Mouse (Mus musculus) neural tube, embryonic 10.5 days (tissue): ENCODE data around the gene Ybx1.
A peak's percentile ranks its signal among the peaks of the same experiment; 100 is the strongest.
"Not testable (repeated sequence)": the region's sequence is repeated elsewhere in the genome, so short reads cannot be mapped to it uniquely, and the experiment has no call there.

ENCODE experiments used
- DNase-seq: peaks from one replicate; pipeline ENCODE4 v3.0.0-alpha.2; 2017; ENCODE audit warnings: low spot score; ENCODE audit errors: extremely low spot score

The Ybx1 gene

DNA sequence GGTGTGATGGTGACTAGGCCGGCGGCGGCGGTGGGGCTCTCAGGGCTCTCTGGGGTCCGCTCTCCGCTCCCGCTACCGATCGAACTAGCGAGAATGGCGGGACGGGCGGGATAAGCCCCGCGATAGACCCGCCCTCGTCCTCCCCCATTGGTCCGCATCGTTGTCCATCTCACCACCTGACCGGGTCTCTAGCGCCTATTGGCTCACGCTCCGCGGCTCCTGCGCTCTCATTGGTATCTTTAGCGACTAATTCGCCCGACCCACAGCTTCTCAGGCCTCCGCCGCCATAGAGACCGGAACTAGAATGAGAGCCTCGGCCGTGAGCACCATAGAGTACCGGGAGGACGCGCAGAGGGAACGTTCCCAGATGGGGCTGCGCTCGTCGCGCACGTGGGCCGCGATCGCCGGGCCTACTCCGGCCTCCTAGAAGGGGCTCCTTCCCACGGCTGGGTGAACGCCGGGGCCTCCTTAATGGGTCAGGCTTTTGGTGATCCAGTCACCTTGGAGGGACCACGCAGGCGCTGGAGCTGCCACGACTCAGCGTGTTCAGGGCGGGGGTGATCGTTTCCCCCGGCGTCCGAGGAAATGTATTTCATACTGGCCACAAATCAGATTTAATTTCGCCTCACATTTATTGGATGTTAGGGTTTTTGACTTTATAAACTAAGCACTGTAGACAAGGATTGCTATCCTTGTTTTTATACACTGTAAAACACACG, at the start of gene Ybx1:
TSS of gene Ybx1 (minus strand) at position 190 of the 719 bp plus-strand sequence.
- DNase-seq, result peak; percentile 95

DNA sequence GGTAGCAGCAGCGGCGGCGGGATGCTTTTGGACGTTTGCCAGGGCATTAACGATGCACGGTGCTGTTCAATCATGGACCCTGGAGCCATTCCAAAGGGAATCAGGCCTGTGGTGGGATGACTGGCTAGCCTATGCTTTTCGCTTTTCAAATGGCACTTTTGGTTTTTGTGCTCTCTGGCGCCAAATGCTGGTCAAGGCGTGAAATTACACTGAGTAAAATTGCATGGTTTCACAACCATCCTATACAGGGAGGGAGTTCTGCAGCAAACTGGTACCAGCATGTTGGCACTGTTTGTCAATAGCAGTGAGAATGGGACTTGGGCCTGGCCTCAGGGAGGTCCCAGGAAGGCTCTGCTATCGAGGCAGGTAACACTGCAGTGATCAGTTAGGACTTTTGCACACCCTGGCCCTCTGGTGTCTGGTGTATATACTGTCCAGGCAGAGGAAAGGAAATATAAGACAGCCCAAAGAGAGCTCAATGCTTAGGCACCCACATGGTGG, 44.5 kb upstream of the Ybx1 start:
- peak; percentile 57 for DNase-seq

DNA sequence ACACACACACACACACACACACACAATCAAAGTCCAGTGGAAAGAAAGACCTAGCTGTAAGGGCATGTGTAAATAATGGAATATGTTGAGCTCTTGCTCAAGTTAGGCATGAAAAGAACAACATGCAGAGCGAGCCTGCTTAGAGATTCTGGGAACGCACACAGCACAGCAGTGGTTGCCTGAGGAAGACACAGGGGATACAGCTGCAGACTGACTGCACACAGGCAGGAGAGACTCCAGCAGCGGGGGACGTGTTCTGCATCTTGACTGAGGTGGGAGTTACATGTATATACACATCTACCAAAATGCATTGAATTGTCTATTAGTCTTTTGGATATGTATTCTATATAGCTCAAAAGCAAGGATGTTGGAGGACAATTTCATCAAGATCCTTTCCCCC, 44.0 kb upstream of the Ybx1 start:
- no peak for DNase-seq

DNA sequence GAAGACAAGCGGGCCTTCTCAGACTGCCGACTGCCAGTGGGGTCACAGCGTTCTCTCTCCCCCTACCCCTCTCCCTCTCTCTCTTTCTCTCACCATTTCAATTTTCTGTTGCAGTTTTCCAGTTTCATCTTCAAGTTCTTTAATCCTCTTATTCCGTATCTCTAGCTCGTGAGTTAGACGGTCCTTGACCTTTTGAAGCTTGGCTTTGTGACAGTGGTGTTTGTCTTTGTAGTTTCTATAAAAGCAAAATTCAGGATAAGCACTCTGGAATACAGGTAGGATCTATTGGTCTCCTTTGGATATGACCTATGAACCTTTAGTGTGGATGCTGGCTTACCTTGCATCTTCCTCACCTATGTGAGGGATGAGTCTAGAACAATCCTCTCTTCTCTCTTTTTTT, 39.1 kb upstream of the Ybx1 start:
- no peak for DNase-seq

DNA sequence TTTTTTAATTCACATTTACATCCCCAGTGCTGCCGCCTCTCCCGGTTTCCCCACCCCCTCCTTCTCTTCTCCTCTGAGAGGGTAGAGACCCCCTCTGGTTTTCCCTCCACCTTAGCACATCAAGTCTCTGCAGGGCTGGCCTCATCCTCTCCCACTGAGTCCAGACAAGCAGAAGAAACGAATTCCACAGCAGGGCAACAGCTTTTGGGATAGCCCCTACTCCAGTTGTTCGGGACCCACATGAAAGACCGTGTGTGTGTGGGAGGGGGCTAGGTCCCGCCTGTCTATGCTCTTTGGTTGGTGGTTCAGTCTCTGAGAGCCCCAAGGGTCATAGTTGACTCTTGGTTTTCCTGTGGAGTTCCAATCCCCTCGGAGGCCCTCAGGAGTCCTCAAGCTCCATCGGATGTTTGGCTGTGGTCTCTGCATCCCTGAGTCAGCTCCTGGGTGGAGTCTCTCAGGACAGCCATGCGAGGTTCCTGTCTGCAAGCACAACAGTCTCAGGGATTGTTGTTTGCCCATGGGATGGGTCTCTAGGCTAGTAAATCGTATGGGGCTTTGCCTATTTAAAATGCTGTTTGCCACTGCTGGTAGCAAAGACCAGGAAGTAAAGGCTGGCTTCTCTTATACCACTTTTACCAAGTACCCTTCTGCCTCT, 26.6 kb upstream of the Ybx1 start:
- DNase-seq, result peak; percentile 22

DNA sequence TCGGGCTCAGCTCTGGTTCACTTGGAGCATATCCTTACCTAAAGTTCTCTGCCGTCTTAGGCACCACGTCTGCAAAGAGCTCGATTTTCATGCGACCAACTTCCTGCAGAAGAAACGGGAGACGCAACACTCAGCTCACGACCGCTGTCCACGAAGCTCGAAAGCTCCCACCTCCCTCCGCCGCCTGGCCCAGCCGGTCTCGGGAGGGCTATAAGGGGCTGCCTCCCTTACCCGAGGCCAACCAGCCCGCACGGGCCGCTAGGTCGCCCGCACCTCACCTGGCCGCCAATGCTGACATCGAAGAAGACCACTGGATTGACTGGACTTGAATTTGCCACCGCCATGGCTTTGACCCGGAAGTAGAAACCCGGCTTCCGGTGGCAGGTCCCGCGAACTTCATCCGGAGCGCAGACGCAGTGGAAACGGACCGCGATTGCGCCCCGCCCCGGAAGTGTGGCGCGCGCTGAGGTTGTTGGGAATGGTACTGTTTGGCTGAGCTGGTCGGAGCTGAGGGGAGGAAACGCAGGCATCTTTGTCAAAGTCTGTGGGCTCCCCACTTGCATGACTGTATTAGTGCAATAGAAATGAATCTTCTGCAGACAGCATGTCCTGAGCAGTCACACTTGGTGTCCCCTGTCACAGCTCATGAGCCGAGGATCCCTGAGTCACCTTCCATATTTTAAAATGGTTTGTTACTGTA, 25.9 kb upstream of the Ybx1 start, which contains the start of gene Ppih:
TSS of gene Ppih (minus strand) at position 416 of the 700 bp plus-strand sequence.
- peak; percentile 96 for DNase-seq

DNA sequence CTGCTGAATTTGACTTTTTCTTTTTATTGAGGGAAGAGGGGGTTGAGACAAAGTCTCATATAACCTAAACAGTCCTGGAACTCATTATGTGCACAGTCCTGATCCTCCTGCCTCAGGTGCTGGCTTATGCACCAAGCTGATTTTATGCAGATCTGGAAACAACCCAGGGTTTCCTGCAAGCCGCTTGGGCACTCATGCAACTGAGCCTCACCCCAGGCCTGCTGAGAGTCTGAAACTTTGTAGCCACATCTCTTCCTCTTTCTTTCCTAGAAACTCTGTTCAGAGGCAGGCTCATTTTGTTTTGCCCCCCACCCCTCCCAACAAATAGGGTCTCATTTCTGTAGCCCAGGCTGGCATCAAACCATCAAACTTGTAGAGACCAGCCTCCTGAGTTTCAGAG, 19.4 kb upstream of the Ybx1 start:
- DNase-seq, result no peak

DNA sequence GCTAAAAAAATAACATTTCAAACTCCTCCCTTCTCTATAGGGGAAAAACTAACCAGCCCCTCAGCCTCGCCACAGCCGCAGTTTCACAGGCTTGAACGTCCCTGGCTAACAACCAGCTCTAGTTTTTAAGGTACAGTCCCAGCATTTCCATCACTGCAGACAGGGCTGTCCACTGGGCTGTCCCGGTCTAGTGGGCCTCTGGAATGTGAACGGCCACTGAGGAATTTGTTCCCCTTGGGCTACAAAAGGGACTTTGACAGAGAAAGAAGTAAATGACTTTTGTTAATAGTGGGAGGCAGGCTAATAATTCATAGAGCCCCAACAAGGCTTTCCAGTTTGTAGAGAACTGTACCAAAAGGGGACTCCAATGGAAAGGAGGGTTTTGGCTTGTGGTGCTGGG, 11.0 kb upstream of the Ybx1 start:
- DNase-seq, result no peak

DNA sequence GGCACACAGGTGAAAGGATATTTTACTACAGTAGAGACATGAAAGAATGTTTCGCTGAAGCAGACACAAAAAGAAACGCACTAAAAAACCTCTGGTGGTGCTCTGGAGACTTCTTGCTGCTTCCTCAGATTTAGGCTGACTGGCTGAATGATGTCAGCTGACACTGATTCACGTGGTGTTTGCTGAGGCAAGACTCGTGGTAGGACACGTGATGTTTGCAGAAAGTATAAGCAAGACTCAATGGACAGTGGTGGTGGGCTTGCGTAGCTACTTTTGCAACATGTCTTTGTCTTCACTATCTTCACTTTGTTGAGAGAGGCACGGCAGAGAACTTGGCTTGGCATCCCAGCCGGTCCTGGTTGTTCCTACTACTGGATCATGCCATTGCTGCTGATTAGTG, 8.9 kb upstream of the Ybx1 start:
- DNase-seq, result no peak

DNA sequence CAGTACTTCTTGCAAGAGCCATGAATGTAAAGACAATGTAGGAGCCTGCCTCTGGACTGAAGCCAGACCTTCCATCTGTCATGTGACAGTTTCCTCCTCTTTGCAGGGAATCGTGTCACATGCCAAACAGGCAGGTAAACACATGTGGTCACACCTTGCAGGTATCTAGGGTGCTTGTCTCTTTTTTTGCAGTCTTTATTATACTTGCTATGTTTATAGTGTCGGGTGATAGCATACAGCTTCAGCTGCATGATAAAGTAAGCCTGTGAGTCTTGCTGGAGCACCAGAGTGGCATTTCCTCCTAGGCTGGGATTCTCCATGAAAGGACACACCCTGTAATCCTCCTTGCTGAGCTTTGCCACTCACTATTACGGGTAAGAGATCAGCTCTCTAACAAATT, 7.4 kb upstream of the Ybx1 start:
- no peak for DNase-seq

DNA sequence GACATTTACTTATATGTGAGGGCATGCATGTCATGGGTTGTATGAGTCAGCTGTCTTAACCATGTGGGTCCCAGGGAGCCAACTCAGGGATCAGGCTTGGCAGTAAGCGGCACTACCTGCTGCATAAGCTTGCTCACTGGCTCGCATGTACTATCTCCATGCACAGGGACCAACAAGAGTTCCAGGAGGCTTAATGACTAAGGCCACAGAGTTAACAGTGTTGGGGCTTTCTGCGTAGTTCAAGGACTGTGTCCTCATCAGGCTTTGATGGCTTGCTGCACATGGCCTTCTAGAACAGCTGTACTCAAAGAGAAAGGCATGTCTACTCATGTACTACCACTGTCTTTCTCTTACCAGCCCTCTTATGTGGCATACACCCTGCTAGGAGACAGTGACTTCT, 6.4 kb upstream of the Ybx1 start:
- DNase-seq, result no peak

DNA sequence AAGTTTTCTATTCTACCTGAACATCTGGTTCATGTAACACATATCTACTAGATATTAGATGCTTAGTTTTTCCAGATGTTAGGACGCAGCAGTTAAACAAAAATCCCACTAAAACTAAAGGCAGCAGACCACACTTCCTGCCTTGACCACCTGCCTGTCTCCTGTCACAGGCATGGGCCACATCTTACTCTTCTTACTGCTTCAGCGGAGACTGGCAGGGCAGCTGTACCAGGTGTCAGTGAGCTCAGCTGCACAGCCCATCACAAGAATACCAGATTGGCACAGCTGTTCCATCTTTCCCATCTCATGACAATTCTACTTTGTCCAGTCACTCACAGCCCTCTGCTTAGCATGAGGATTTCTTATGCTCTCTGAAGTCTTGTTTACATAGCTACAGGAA, 3.0 kb upstream of the Ybx1 start:
- DNase-seq, result no peak

DNA sequence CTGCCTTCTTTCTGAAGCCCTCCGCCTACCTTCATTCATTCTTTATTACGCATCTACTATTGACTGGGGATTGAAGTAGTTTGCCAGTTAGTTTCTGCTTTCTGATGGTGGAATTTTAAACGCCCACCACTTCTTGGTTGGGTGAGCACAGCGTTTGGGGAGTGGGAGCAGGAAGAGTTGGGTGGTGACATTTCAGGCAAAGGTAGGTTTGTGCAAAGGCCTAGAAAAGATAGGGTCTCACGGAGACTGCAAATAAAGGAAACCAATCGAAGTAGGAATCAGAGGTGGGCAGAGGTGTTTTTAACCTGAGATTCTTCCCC, 690 bp upstream of the Ybx1 start:
- peak; percentile 29 for DNase-seq

DNA sequence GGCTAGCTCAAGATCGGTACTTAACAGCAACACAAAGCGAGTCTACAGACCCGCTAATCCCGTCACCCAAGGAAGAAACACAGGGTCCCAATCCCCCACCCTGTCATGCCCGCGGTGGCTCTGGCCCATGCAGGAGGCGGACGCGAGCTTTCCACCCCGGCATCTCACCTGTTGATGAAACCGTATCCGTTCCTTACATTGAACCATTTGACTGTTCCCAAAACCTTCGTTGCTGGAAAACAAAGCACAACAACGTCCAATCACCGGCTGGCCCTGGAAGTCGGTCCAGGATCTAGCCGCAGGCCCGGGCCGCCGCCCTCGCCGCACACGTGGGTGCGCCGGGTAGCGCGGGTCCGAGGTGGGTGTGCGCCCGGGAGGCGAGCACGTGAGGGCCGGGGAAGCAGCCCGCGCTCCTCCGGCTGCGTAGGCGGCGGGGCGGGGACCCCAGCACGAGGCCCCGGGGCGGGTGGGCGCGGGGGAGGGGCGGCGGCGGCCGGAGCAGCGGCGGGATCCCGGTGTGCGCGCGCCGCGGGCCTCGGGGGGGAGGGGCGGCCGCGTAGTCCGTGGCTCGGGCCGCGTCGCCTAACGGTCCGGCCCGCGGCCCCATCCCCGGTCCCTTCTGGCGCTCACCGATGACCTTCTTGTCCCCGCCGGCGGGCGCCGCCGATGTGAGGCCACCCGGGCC, 688 bp downstream of the Ybx1 start:
- DNase-seq, result peak; percentile 61

DNA sequence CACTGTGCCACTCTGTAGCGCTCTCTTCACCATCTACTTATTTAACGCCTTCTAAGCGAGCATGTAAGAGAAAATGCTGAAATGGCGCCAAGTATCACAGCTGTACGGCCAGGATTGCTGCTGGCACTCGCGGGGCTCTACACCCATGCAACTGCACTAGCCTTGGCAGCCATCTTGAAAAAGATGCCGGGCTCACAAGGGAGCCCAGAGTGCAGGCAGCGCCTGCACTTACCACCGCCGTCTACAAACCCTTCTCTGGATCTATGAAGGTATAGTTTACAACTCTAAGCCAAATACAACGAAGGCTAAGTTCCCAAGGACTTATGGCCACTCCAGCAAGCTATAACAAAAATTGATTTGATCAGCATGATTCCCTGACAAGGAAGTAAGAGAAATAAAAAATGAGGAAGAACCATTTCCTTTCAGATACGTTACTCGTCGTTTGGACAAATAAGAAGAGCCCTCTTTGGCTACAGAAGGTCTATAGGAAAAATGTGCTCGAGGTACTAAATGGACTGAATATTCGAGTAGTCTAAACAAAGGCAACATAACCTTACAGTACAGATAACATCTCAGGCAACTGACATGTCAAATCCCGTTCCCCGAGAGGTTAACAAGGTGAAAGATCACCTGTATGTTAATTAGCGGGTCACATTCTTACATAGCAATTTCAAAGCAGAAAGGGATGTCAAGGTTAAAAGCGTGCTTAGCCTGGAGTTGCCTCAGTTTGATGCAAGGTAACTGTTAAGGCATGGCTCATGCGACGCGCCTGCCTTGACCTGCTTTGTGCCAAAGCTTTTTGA, 1.4 kb downstream of the Ybx1 start:
- DNase-seq, result peak; percentile 45

DNA sequence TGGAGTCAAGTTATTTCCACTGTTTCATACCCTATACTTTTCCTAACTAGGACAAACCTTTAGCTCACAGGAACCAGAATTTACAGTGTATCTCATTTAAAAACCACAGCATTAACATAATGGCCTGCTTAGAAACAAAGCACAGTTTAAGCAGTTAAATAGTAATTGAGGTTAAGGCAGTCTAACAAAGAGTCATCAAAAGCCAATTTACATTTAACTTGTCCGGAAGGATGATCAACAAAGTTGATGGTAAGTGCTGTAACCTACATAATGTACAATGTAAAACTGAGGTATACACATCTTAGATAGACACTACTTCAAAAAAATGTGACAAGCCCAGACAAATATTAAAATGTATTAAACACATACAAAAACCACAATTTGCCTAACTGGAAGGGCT, 2.5 kb downstream of the Ybx1 start:
- no peak for DNase-seq

DNA sequence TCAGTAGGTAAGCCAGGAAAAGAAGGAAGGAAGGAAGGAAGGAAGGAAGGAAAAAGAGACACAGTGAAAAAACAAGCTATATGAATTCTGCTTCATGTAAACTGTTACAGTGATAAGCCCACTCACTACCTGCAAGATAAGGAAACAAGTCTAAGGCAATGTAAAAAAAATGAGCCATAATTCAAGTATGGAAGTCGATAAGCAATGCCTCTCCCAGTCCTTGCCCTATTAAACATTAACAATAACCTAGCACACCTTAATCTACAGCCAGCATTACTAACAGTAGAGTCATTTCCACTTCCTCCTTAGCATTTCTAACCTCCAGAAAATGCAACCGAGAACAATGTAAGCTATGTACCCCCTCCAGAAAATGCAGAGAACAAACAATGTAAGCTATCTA, 9.1 kb downstream of the Ybx1 start:
- DNase-seq, result no peak

DNA sequence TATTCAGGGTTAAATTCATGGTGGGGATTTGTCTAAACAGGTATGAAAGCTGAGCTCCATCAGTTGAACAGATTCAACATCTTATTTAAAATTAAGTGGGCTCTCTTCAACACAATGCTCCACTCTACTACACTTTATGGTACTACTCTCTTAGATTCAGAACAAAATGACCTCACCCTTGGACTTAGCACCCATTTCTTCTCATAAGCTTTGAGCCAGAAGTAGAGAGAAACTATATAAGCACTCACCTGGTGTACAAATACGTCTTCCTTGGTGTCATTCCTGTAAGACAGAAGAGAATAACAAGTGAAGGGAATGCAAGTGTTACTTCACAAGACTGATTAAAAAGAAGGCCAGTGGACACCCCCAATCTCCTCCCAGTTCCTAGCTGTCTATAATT, 9.5 kb downstream of the Ybx1 start:
- no peak for DNase-seq

DNA sequence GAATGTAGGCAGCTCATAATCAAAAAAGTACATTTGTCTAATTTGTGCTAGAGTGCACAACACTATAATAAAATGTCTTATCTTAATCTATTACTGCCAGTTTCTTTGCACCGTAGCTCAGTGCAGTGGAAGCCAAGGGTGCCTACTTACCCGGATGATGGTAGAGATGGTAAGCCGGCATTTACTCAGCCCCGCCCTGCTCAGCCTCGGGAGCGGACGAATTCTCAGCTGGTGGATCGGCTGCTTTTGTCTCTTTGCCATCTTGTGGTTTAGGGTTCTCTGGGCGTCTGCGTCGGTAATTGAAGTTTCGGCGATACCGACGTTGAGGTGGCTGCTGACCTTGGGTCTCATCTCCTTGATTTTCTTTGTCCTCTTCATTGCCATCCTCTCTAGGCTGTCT, 15.6 kb downstream of the Ybx1 start:
- not testable (repeated sequence) for DNase-seq

DNA sequence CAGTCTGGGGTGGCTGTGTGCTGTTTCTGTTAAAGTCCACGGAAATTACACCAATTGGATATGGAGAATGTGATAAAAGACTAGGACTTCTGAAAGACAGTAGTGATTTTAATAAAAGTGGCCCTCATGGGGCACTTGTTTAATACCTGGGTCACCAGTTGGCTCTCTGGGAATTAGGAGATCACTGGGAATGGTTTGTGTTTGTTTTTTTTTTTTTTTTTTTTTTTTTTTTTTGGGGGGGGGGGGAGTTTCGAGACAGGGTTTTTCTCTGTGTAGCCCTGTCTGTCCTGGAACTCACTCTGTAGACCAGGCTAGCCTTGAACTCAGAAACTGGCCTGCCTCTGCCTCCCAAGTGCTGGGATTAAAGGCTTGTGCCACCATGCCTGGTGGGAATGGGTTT, 18.7 kb downstream of the Ybx1 start:
- no peak for DNase-seq

DNA sequence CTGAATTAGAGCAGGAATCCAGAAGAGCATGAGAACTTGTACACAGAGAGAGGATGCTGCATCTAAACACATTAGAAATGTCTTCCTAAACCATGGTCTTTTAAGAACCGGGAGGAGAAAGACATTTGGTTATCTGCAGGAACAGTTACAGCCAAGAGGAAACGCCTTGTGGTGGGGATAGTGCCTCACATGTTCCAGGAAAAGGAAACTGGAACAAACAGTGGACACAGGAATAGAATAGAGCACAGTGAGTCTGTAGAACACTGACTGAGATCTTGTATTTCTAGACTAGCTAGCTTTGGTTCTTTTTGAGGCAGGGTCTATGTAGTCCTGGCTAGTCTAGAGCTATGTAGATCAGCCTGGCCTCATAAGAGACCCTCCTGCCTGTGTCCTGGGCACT, 19.2 kb downstream of the Ybx1 start:
- DNase-seq, result no peak
